Mouse (Mus musculus) CH12.LX (cell line): Measurements from ENCODE around the gene Gga1.

Experiments used
- CHD2 ChIP-seq: IDR thresholded peaks from 2 replicates; pipeline ENCODE4 v1.6.1; 2011; ENCODE audit warnings: low read length, improper control_type of control experiment
- CTCF ChIP-seq, 2 experiments: IDR thresholded peaks in 1 of 2; conservative IDR thresholded peaks in 1 of 2; 2 replicates each; pipeline ENCODE4 v1.5.1; 2011 to 2012; ENCODE audit warnings: low read depth in 2 of 2, low read length in 2 of 2, improper control_type of control experiment in 1 of 2, inconsistent platforms in 1 of 2, mild to moderate bottlenecking in 1 of 2, moderate library complexity in 1 of 2
- JUN ChIP-seq: IDR thresholded peaks from 2 replicates; pipeline ENCODE4 v1.6.1; 2011; ENCODE audit warnings: low read depth, mild to moderate bottlenecking, low read length, improper control_type of control experiment, moderate library complexity; ENCODE audit not compliant: insufficient read depth
- JUND ChIP-seq: conservative IDR thresholded peaks from 2 replicates; pipeline ENCODE4 v1.6.1; 2011; ENCODE audit warnings: low read depth, low read length, improper control_type of control experiment
- MAX ChIP-seq: IDR thresholded peaks from 2 replicates; pipeline ENCODE4 v1.6.1; 2011; ENCODE audit warnings: low read length, improper control_type of control experiment
- POLR2A ChIP-seq: IDR thresholded peaks from 2 replicates; pipeline ENCODE4 v1.6.1; 2011; ENCODE audit warnings: low read depth, mild to moderate bottlenecking, improper control_type of control experiment, low read length
- POLR2AphosphoS2 ChIP-seq: IDR thresholded peaks from 2 replicates; pipeline ENCODE4 v1.6.1; 2011; ENCODE audit warnings: low read depth, low read length, improper control_type of control experiment
- SIN3A ChIP-seq: IDR thresholded peaks from 2 replicates; pipeline ENCODE4 v1.6.1; 2012; ENCODE audit warnings: low read length, improper control_type of control experiment, inconsistent platforms
- SMC3 ChIP-seq: IDR thresholded peaks from 2 replicates; pipeline ENCODE4 v1.6.1; 2011; ENCODE audit warnings: low read depth, low read length, improper control_type of control experiment
- ZC3H11A ChIP-seq: IDR thresholded peaks from 2 replicates; pipeline ENCODE4 v1.6.1; 2012; ENCODE audit warnings: low read depth, mild to moderate bottlenecking, inconsistent platforms, low read length, improper control_type of control experiment
- ZKSCAN1 ChIP-seq: IDR thresholded peaks from 2 replicates; pipeline ENCODE4 v1.6.1; 2012; ENCODE audit warnings: low read depth, inconsistent platforms, low read length, improper control_type of control experiment, borderline replicate concordance
- ZMIZ1 ChIP-seq: IDR thresholded peaks from 2 replicates; pipeline ENCODE4 v1.6.1; 2012; ENCODE audit warnings: low read depth, mild to moderate bottlenecking, inconsistent platforms, low read length, improper control_type of control experiment

GRCm38 (mm10) chr15:78916052-78916826, 39.2 kb downstream of the Gga1 start:
- TF ChIP-seq MAX: no peak
- no peak for TF ChIP-seq POLR2AphosphoS2
- TF ChIP-seq ZC3H11A: no peak
- TF ChIP-seq SMC3: no peak
- TF ChIP-seq SIN3A: no peak
- TF ChIP-seq CTCF (conservative IDR thresholded peaks at IDR 0.05 in 1 of 2, IDR thresholded peaks at IDR 0.05 in 1 of 2; ENCODE audit: low read depth in 2 of 2, low read length in 2 of 2): no peak
- no peak for TF ChIP-seq POLR2A
- TF ChIP-seq JUND: no peak
- TF ChIP-seq ZMIZ1: no peak
- no peak for TF ChIP-seq ZKSCAN1
- no peak for TF ChIP-seq CHD2
- no peak for TF ChIP-seq JUN
